Mouse (Mus musculus): ENCODE results near the gene A030005K14Rik. TPM values are rescaled to one million over a fixed set of nuclear protein-coding genes. Genes with fewer than 3 reads are reported as not detected.

A030005K14Rik gene
- total RNA-seq (2015): not detected in 2 replicates
- not detected in 2 replicates for total RNA-seq (2017)

- no peak for ATAC-seq (replicated peaks; ENCODE audit: poor library complexity)
Measured at GRCm38 (mm10) chr1:83059278-83059677, at the start of gene A030005K14Rik. Gene A030005K14Rik (minus strand): TSS chr1:83059378.

DNA sequence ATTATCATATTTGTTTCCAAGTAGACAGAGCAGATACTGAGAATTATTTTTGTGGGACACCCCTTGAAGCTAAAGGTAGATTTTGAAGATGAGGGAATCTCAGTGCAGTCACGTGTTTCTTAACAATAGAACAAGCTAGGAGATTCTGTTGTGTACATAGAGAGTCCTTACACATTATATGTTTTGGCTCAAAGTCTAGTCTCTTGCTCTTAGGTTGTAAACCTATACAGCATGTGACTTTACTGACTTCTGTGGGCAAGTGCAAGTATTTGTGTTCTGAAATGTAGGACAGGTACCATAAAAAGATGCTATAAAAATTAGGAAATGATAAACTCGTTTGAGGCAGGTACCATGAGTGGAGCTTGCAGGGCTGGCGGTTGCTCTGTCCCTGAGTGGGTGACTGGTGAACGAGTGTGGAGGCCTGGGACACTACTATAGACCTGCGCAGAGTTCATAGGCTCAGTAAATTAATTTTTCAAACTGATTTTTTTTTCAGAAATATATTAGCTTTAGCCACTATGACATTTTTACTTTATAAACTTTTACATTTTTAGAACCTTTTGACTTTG lies 48.3 kb upstream of the A030005K14Rik start:
- ATAC-seq (replicated peaks; ENCODE audit: poor library complexity): no peak

DNA sequence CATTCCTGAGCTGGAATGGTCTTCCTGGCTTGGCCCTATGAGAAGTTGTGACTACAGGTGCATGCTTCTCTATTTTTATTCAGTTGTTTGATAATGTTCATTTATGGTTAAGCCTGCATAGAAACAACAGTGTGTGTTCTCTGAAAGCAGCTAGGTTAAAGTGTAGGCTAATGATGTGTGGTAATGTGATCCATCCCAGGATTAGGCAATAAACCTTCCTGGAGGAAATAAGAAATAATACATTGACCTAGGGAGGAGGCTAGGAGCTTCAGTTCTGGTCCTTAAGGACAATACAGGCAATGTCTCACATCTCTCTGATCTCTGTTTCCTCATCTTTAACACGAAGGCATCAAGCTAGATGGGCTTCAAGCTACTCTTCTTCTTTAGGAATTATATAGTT lies 46.3 kb upstream of the A030005K14Rik start:
- ATAC-seq (replicated peaks; ENCODE audit: poor library complexity): no peak

GRCm38 (mm10) chr1:83101891-83102290 lies 42.7 kb upstream of the A030005K14Rik start:
- ATAC-seq (replicated peaks; ENCODE audit: poor library complexity): no peak

- no peak for ATAC-seq (replicated peaks; ENCODE audit: poor library complexity)
Measured at GRCm38 (mm10) chr1:83099580-83100137, 40.5 kb upstream of the A030005K14Rik start.

GRCm38 (mm10) chr1:83099160-83099559 lies 40.0 kb upstream of the A030005K14Rik start:
- no peak for ATAC-seq (replicated peaks; ENCODE audit: poor library complexity)

DNA sequence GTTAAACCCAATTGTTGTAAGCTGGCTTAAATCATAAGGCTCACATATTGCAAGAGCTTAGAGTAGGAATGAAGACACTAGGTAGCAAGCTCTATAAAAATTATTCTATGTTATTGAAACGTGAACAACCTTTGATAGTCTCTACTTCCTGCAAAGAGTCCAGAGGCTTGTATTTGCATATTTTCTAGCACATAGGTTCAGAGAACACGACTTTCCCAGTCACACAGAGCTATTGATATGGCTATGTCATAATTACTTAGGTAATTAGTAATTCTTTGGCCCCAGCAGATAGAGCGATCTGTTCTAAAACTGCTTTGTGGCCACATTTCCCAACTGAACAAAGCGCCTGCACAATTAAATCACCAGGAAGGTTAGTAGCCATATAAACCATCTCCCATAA lies 37.8 kb upstream of the A030005K14Rik start:
- ATAC-seq (replicated peaks; ENCODE audit: poor library complexity): no peak

- no peak for ATAC-seq (replicated peaks; ENCODE audit: poor library complexity)
Measured at GRCm38 (mm10) chr1:83091268-83091667, 32.1 kb upstream of the A030005K14Rik start.

- ATAC-seq (replicated peaks; ENCODE audit: poor library complexity): no peak
Measured at GRCm38 (mm10) chr1:83084790-83085189, 25.6 kb upstream of the A030005K14Rik start.

GRCm38 (mm10) chr1:83077016-83077415 lies 17.8 kb upstream of the A030005K14Rik start:
- peak; percentile 48 for ATAC-seq (replicated peaks; ENCODE audit: poor library complexity)

DNA sequence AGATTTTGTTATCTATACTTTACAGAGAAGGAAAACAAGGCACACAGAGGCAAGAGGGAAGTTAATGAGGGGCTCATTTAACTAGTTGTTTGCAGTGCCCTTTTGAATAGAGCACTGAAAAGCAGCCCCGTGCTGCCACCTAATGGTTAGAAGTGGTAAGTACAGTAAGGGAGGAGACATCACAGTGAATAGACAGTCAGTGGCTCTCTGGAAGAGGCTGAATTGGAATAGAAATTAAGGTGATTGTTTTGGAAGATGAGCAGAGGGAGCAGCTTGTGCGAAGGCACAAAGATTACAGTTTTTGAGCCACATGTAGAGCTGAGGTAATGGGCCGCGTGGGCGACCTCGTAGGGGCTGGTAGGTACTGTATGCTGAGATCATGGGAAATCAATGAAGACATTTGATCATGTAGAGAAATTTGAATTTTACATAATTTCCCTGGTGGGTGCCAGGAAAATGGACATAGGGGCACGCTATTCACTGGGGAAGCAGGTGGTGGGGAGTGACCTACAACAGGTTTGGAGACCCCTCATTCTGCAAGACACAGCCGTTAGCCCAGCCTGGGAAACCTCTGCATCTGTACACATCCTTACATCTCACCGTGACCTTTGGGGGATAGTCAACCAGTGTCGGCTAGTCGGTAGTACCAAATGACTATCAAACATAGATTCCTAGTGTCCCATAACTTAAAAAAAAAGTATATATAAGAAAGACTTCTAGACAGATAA lies 17.2 kb upstream of the A030005K14Rik start:
- ATAC-seq (replicated peaks; ENCODE audit: poor library complexity): peak; percentile 93

GRCm38 (mm10) chr1:83075526-83076189 lies 16.5 kb upstream of the A030005K14Rik start:
- ATAC-seq (replicated peaks; ENCODE audit: poor library complexity): no peak

DNA sequence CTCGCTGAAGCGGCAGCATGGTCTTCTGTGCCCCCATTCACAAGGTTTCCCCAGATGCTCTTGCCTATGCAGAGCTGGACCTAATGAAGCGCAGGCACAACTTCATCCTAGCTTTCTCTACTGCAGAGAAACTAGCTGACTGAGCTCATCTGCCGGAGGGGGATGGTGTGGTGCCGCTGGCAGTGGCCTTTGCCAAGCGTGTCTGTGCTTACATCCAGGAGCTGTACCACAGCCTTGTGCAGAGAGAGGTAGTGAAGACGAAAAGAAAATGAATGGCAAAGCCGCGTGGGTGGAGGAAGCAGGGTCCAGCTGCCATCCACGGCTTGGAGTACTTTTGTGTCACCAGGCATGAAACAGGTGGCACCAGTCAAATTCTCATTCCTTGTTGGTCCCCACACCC lies 8.0 kb upstream of the A030005K14Rik start:
- ATAC-seq (replicated peaks; ENCODE audit: poor library complexity): no peak

DNA sequence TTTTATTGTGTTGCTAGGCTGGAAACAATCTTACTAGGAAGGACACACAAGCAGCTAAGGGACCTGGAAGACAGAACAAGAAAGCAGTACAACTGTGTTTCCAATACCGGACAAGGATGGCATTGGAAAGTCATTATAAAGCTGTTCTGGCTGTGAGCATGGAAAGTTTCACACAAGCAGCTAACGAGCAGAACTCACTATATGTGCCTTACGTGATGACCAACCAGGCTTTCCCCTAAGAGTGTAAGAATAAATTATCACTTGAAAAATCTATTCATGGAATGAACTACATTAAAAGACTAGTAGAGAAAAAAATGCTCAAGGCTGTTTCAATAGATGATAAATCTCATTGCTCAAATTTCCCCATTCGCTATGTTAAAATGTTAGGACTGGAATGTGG lies 7.4 kb upstream of the A030005K14Rik start:
- ATAC-seq (replicated peaks; ENCODE audit: poor library complexity): no peak

GRCm38 (mm10) chr1:83064851-83065250 lies 5.7 kb upstream of the A030005K14Rik start:
- peak; percentile 55; the same call in 1 of the 2 replicates for ATAC-seq (replicated peaks; ENCODE audit: poor library complexity)

DNA sequence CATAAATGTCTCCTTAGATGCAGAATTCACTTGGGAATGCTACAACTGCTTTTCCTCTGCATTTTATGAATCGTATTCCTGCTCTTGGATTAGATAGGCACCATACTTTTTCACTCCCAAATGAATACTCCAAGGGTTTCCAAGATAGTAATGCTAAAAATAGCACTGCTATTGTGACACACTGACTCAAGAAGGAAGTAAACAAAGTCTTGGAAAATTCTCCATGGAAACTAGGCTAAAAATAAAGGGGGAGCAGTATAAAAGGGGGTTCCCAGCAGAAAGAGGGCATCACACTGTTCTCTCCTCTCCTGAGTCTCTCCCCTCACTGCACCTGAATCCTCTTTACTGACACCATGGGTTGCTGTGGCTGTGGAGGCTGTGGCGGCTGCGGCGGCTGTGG lies 1.5 kb upstream of the A030005K14Rik start, which contains the start of gene Krtap28-13:
Krtap28-13 (plus strand) TSS at position 288 of the 400 bp plus-strand sequence.
- ATAC-seq (replicated peaks; ENCODE audit: poor library complexity): no peak

GRCm38 (mm10) chr1:83058481-83058880 lies 697 bp downstream of the A030005K14Rik start:
- no peak for ATAC-seq (replicated peaks; ENCODE audit: poor library complexity)

GRCm38 (mm10) chr1:83044882-83045427 lies 14.2 kb downstream of the A030005K14Rik start, which contains the start of gene Gm47969:
Gene Gm47969 (plus strand): TSS chr1:83044932.
- peak; percentile 92 for ATAC-seq (replicated peaks; ENCODE audit: poor library complexity)

DNA sequence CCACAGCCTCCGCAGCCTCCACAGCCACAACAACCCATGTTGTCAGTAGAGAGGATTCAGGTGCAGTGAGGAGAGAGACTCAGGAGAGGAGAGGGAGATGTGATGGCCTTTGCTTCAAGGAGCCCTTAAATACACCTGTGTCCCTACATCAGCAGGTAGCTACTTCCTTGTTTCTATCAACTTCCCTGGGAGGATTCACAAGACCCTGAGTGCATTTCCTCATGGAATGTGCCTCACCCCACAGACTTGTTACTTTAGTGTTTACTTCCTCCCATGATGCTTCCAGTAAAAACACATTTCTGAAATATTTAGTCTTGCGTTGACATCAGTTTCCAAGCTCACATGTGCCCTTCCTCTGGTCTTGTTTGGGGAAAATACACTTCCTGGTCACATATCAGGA lies 16.8 kb downstream of the A030005K14Rik start, which contains the start of gene Krtap28-10:
Krtap28-10 (minus strand) TSS at position 101 of the 400 bp plus-strand sequence.
- ATAC-seq (replicated peaks; ENCODE audit: poor library complexity): no peak

- no peak for ATAC-seq (replicated peaks; ENCODE audit: poor library complexity)
Measured at GRCm38 (mm10) chr1:83039080-83039479, 20.1 kb downstream of the A030005K14Rik start.

GRCm38 (mm10) chr1:83038109-83038672 lies 21.0 kb downstream of the A030005K14Rik start, which contains the start of gene Slc19a3:
Gene Slc19a3 (minus strand): TSS chr1:83038448.
- peak; percentile 73 for ATAC-seq (replicated peaks; ENCODE audit: poor library complexity)
